26 mouse cellular contexts compared by ENCODE assay signal in the genomic region with DNA sequence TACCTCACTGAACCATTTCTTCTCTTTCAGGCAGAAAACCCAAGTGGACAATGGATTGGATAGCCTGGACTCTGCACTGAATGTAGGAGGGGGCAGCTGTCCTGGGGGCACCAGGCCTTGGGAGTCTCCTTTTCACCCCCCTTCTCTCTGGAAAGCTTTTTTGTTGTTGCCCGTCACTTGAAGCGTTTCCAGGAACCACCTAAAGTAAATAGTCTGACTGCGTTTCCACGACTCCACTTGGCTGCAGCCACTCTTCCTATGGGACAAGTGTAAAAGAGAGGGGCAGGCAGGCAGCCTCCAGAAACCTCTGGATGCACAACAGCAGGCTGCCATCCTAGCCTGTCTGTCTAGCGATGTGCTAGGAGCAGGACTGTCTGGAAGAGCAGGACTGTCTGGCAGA. TPM values are rescaled to one million over a fixed set of nuclear protein-coding genes. Genes with fewer than 3 reads are reported as not detected.
A peak's percentile ranks its signal among the peaks of the same experiment; 100 is the strongest.
DNase-seq lines count a peak whose midpoint lies in the region; ATAC-seq and TF ChIP-seq lines count a peak whose summit lies in the region.
"Had no signal": no experiment of that assay in that cellular context is flagged by ENCODE, and none has a peak within 500 bp of the region (broad histone marks: within the 10 kb centered on the region; RNA-seq: fewer than 3 reads in every experiment).

No protein-coding gene starts in this region.

- WGBS in lung, adult 2 months, result 28% methylated on average over 5 of the region's 5 CpGs

- no peak overlapping the region for H3K4me3 ChIP-seq in lung, adult 2 months (replicated peaks; ENCODE audit: extremely low read depth, low read depth, low read length)
- H3K4me3 ChIP-seq: embryonic facial prominence, embryonic 13.5 days; embryonic facial prominence, embryonic 15.5 days; erythroblast, embryonic 14.5 days; forebrain, embryonic 10.5 days; forebrain, embryonic 12.5 days had no signal

- TF ChIP-seq CTCF in lung, adult 2 months (IDR thresholded peaks at IDR 0.05; ENCODE audit: insufficient read depth, low read length), result no peak

- DNase-seq in lung, adult 18-20 months, result peak; percentile 41 to 66
- DNase-seq in lung, adult 2 months, result no peak
- DNase-seq in lung, postnatal 10 days, result peak; percentile 56
- DNase-seq in lung, postnatal 25 days (ENCODE audit: low spot score), result peak; percentile 42
- peak; percentile 38 to 60 for DNase-seq in lung, postnatal 4 days
- DNase-seq in B cell, adult 2 months, result no peak
- DNase-seq: adrenal gland, adult 2 months; adrenal gland, postnatal 10 days; adrenal gland, postnatal 25 days; cerebellum, adult 11 months; cerebellum, adult 18-20 months; cerebellum, adult 8-10 months; cerebellum, adult 9-11 months; cerebellum, postnatal 14 days; cerebellum, postnatal 36 days; embryo, embryonic 11 days had no signal

- no peak for ATAC-seq in megakaryocyte-erythroid progenitor cell, adult 5-6 weeks (replicated peaks; ENCODE audit: low FRiP score, low TSS enrichment, poor library complexity, severe bottlenecking)
- ATAC-seq in granulocyte monocyte progenitor cell, adult 5-6 weeks (replicated peaks; ENCODE audit: poor library complexity, severe bottlenecking), result no peak
- ATAC-seq: forebrain, embryonic 14.5 days had no signal

- TF ChIP-seq POLR2A in lung, adult 2 months (IDR thresholded peaks at IDR 0.05; ENCODE audit: borderline replicate concordance, extremely low read depth, low read depth, low read length), result no peak

- peaks cover 32% of the 10 kb centered on the region for H3K4me1 ChIP-seq in lung, adult 2 months (ENCODE audit: control insufficient read depth, insufficient read depth, low read length)

RNA-seq across cellular contexts. Expression of gene Lrmda, which starts 2.5 kb away (rescaled TPM):
- polyA plus RNA-seq in lung, adult 2 months (2012; rRNA removed), result 1.3 and 1.8 TPM in 2 replicates
- total RNA-seq in megakaryocyte-erythroid progenitor cell, adult 5-6 weeks (2014; fragmentation: Nextera tagmentation), result 7.8 and 9.6 TPM in 2 replicates
- 3.4 and 6.4 TPM in 2 replicates for total RNA-seq in megakaryocyte-erythroid progenitor cell, adult 5-6 weeks (2017)
- 30.9 and 34.8 TPM in 2 replicates for total RNA-seq in granulocyte monocyte progenitor cell, adult 5-6 weeks (2014; fragmentation: Nextera tagmentation)
- 19.3 and 23.4 TPM in 2 replicates for total RNA-seq in granulocyte monocyte progenitor cell, adult 5-6 weeks (2017)
- polyA plus RNA-seq: brain, embryonic 14.5 days; C2C12; erythroblast, embryonic 14.5 days; forebrain, embryonic 14.5 days had no signal

RNA-seq across cellular contexts. Expression of gene Zfp503, which starts 27.6 kb away (rescaled TPM):
- polyA plus RNA-seq in lung, adult 2 months (2012; rRNA removed), result 48.6 and 75.9 TPM in 2 replicates
- total RNA-seq in megakaryocyte-erythroid progenitor cell, adult 5-6 weeks (2014; fragmentation: Nextera tagmentation), result not detected in 2 replicates
- not detected in 2 replicates for total RNA-seq in megakaryocyte-erythroid progenitor cell, adult 5-6 weeks (2017)
- not detected in 2 replicates for total RNA-seq in granulocyte monocyte progenitor cell, adult 5-6 weeks (2014; fragmentation: Nextera tagmentation)
- 0.04 and 0.05 TPM in 2 replicates for total RNA-seq in granulocyte monocyte progenitor cell, adult 5-6 weeks (2017)

Comparison
In these comparisons a context has a peak if more than half of its experiments do, and no peak if none do; other contexts are left out.
1. DNase-seq: peak in lung, adult 18-20 months (2 of 2), lung, postnatal 10 days (single experiment), lung, postnatal 25 days (single experiment) and lung, postnatal 4 days (2 of 2); none in lung, adult 2 months (single experiment) and B cell, adult 2 months (0 of 2).